Mouse (Mus musculus) cerebellum, adult 11-12 months (tissue): ENCODE data around the gene Nckap5l.
"Not testable (repeated sequence)": the region's sequence is repeated elsewhere in the genome, so short reads cannot be mapped to it uniquely, and the experiment has no call there.

Experiments
- DNase-seq: peaks from one replicate; pipeline ENCODE4 v3.0.0; 2022

Gene Nckap5l

DNA sequence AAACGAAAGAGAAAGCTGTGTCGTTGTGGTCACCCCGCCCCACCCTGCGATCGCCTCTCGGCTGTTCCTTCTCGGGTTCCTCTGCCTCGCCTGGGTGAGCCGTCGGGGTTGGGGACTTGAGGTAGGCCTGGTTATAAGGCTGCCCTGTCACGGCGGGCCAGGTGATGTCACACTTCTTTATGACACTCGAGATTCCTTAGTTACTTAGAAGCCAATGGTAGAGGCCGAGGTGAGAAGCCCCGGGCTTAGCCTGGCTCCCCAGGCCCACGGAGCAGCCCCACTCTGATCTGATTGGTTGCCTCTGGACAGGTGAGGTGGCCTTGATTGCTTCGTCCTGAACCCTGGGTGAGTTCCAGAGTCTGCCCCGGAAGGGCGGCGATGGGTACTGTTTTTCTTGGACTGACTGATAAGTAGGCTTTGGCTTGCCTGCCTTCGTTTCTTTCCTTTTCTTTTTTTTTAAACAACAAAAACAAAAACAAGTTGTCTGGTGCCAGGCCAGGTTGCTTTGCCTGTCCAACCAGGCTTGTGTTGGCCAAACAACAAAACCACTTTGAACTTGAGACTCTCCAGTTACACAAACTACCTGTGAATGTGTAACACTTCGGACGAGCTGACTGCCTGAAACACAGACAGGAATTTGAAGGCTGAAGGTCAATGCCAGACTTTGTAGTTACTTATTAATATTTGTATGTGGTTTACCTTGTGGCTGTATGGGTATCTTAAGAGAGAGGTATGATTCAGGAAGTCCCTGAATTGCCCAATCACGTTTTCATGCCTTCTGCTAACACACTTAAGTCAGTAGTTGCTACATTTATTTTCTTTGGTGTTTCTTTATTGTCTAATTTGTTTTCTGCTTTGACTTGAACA lies 63.9 kb downstream of the Nckap5l start:
- DNase-seq: peak; percentile 72

- DNase-seq: peak; percentile 100
Measured at GRCm38 (mm10) chr15:99392486-99393385, 64.8 kb downstream of the Nckap5l start, which contains the start of gene Tmbim6. Tmbim6 (plus strand) TSS chr15:99392882.

GRCm38 (mm10) chr15:99391975-99392374 lies 65.6 kb downstream of the Nckap5l start:
- DNase-seq: no peak

DNA sequence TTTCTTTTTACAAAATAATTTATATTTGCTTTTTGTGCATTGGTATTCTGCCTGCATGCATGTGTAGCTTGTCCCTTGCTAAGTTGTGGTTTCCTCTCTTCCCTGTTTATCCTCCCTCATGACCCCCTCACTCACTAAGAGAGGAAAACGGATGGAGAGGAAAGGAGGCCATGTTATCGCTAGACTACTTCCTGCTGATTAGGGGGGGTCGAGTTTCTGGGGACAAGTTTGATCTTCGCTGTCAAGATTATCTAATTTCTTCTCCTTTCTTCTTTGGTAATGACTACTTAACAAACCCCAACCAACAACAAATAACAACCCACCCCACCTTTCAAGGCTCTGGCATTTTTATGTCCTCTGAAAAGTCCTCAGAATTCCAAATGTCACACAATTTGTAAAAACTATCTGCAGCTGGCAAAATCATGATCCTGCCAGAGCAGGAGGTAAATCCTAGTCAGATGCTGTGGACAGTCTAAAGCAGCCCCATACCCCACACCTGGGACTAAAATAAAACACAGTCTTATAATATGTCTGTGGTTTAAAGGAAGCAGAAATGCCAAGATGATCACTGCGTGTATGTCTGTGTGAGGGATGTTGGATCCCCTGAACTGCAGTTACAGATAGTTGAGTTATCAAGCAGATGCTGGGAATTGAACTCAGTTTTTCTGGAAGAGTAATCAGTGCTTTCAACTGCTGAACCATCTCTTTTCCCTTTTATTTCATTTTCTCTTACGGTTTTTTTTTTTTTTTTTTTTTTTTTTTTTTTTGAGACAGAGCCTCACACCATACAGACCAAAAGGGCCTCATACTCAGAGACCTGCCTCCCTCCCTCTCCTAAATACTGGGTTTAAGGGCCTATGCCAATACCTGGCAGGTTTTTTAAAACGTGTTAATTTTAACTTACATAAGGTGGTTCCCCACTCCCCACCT lies 66.8 kb downstream of the Nckap5l start:
- no peak for DNase-seq

DNA sequence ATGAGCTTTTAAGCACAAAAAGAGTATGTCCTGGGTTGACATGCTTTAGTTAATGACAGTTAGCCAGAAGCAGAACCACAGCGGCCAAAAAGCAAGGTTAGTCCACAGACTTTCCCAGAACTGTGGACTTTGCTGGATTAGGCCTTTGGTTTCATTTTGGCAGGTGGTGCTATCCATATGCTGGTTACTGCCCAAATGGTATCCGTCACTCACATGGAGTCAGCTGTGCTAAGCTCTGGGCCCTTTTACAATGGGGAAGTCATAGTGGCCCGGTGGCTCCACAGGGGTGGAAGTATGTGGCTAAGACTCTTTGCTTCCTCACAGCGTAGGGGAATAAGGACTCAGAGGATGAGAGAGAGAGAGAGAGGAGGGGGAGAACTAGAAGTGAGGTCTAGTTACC lies 69.6 kb downstream of the Nckap5l start:
- DNase-seq: no peak

DNA sequence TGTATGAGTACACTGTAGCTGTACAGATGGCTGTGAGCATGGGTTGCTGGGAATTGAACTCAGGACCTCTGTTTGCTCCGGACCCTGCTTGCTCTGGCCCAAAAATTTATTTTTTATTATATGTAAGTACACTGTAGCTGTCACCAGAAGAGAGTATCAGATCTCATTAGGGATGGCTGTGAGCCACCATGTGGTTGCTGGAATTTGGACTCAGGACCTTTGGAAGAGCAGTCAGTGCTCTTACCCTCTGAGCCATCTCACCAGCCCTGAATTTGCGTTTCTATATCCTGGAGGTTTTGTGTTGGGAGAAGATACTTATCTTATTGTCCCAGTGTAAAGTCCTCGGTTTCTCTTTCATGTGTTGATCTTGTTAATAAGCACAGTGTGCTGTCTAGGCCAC lies 70.8 kb downstream of the Nckap5l start:
- no peak for DNase-seq

- not testable (repeated sequence) for DNase-seq
Measured at GRCm38 (mm10) chr15:99386110-99386509, 71.4 kb downstream of the Nckap5l start.

- DNase-seq: no peak
Measured at GRCm38 (mm10) chr15:99384071-99384470, 73.5 kb downstream of the Nckap5l start.

GRCm38 (mm10) chr15:99382893-99383292 lies 74.7 kb downstream of the Nckap5l start:
- DNase-seq: no peak

DNA sequence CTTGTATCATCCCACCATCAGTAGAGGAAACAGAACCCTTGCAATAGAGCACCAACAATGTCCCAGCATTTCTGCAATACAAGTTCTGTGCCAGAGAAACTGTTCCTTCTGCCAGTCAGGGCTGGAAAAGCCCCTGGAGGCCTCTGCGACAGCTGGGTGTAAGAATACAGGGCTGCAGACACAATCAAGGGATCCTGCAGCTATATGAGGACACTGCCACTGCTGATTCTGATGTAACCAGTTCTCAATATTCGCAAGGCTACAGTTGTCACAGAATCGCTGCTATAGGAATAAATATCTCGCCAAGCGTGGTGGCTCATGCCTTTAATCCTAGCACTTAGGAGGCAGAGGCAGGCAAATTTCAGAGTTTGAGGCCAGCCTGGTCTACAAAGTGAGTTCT lies 81.3 kb downstream of the Nckap5l start:
- no peak for DNase-seq

DNA sequence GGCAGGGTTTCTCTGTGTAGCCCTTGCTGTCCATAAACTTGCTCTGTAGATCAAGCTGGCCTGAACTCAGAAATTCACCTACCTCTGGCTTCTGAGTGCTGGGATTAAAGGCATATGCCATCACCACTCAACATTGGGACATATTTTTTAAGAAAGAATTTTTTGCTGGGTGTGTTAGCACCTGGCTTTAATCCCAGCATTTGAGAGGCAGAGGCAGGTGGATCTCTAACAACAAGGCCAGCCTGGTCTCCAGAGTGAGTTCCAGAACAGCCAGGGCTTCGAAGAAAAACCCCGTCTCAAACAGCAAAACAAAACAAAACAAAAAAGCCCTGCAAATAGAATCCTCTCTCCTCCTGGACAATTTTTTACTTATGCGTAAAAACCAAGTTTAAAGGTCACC lies 82.0 kb downstream of the Nckap5l start:
- no peak for DNase-seq

- no peak for DNase-seq
Measured at GRCm38 (mm10) chr15:99375036-99375435, 82.5 kb downstream of the Nckap5l start.

- DNase-seq: no peak
Measured at GRCm38 (mm10) chr15:99372761-99373160, 84.8 kb downstream of the Nckap5l start.
